Mouse (Mus musculus) bone marrow, adult 2 months (tissue): ENCODE data around the gene Vamp4.

Experiments used
- CTCF ChIP-seq: fragments of 200-500 bp; IDR thresholded peaks from 2 replicates; pipeline ENCODE4 v1.5.1; 2011; ENCODE audit warnings: low read length, control low read depth; ENCODE audit not compliant: control insufficient read depth, insufficient read depth
- POLR2A ChIP-seq: fragments of 200-500 bp; IDR thresholded peaks from 2 replicates; pipeline ENCODE4 v1.6.1; 2011; ENCODE audit warnings: low read depth, mild to moderate bottlenecking, control low read depth, low read length, borderline replicate concordance; ENCODE audit not compliant: control insufficient read depth

DNA sequence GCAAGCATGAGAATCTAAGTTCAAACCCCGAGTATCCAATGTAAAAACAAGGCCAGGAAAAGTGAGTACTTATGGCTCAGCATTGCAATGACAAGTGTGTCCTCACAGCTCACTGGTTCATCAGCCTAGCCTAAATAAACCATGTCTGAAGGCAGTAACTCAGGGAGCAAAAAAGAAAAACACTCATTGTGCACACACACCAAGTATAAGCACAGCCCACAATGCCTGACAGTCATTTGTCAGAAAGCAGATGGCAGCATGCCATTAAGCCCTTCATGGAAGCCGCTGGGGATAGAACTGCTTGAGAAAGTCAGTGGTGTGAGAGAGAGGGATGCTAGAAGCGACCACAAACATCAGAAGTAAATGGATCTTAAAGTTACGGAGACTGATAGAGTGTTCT, 31.0 kb downstream of the Vamp4 start:
- TF ChIP-seq CTCF (no peak), POLR2A (no peak)
